Mouse (Mus musculus): Measurements from ENCODE around the gene Adgrf3. TPM values are rescaled to one million over a fixed set of nuclear protein-coding genes. Genes with fewer than 3 reads are reported as not detected.

Gene Adgrf3
- polyA plus RNA-seq, 1 experiment from 2014 or later: not detected

MicroRNA genes within 50 kb of the gene (microRNA counts, 519-probe panel; counts per million panel counts)
- 177 counts per million, percentile 53 among the panel's probes with 10 or more counts for microRNA mmu-miR-1960

Small RNA genes lying within 50 kb of the gene (microRNA-seq; reads per million reads assigned to microRNA genes)
- 1.6 reads per million for gene Mir1960

Other genes starting within 250 kb of the Adgrf3 start
- gene Il6, start 192.6 kb downstream of the Adgrf3 start, polyA plus RNA-seq (2015; fragmentation: Nextera tagmentation; extraction: Ambion mirVana): not detected in 2 replicates
- gene Tyms, start 132.1 kb downstream of the Adgrf3 start, polyA plus RNA-seq (2015; fragmentation: Nextera tagmentation; extraction: Ambion mirVana): 213 and 233 TPM in 2 replicates
- gene Garem2, start 100.6 kb downstream of the Adgrf3 start, polyA plus RNA-seq (2015; fragmentation: Nextera tagmentation; extraction: Ambion mirVana): 14.4 and 14.8 TPM in 2 replicates
- gene 3110082J24Rik, start 99.6 kb downstream of the Adgrf3 start, polyA plus RNA-seq (2015; fragmentation: Nextera tagmentation; extraction: Ambion mirVana): 6.3 and 9.1 TPM in 2 replicates
- gene Hadha, start 50.6 kb downstream of the Adgrf3 start, polyA plus RNA-seq (2015; fragmentation: Nextera tagmentation; extraction: Ambion mirVana): 81.1 and 87.6 TPM in 2 replicates
- 80.2 and 83.9 TPM in 2 replicates for gene Hadhb, start 50.5 kb downstream of the Adgrf3 start, polyA plus RNA-seq (2015; fragmentation: Nextera tagmentation; extraction: Ambion mirVana)
- 21.3 and 24.5 TPM in 2 replicates for gene Selenoi, start 26.9 kb upstream of the Adgrf3 start, polyA plus RNA-seq (2015; fragmentation: Nextera tagmentation; extraction: Ambion mirVana)
- 1.9 and 3.3 TPM in 2 replicates for gene Drc1, start 75.7 kb upstream of the Adgrf3 start, polyA plus RNA-seq (2015; fragmentation: Nextera tagmentation; extraction: Ambion mirVana)

All from forebrain, embryonic 13.5 days (tissue).